Mouse (Mus musculus) right cerebral cortex, postnatal 10 days (tissue): ENCODE results near the gene Neurl4.
"Not testable (repeated sequence)": the region's sequence is repeated elsewhere in the genome, so short reads cannot be mapped to it uniquely, and the experiment has no call there.

Experiments
- DNase-seq, 2 experiments: peaks; one replicate each; pipeline ENCODE4 v3.0.0; 2021; ENCODE audit warnings: low spot score in 2 of 2

The Neurl4 gene

GRCm38 (mm10) chr11:69953267-69953915 is 52.5 kb downstream of the Neurl4 start:
- DNase-seq = no peak

DNA sequence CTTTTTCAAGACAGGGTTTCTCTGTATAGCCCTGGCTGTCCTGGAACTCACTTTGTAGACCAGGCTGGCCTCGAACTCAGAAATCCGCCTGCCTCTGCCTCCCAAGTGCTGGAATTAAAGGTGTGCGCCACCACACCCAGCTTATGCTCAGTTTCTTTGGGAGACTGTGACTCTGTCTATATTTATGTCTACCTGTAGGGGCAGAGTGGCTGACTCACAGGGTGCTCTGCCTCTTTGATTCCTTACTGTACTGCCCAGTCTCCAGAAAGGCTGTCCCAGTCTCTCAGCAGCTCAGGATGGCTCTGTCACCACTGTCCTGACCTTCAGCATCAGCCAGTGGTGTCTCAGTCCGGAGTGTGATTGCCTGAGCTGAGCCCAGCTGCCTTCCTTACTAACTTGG is 54.7 kb downstream of the Neurl4 start:
- DNase-seq = not testable (repeated sequence)

- DNase-seq = no peak
Observed at GRCm38 (mm10) chr11:69956218-69956617, 55.3 kb downstream of the Neurl4 start.

DNA sequence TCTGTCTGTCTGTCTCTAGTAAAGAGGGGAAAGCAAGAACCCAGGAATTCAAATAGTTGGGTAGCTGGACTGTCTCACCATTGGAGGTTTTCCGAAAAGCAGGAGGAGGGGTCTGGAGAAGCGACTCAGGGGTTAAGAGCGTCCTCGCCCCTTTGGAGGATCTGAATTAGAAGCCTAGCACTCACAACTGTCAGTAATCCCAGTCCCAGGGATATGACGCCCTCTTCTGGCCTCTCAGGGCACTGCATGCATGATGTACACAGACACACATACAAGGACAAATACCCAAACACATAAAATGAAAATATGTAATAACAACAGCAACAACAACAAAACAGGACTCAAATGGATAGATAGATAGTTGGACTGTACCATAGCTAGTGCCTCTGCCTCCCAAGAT is 59.7 kb downstream of the Neurl4 start:
- no peak for DNase-seq

DNA sequence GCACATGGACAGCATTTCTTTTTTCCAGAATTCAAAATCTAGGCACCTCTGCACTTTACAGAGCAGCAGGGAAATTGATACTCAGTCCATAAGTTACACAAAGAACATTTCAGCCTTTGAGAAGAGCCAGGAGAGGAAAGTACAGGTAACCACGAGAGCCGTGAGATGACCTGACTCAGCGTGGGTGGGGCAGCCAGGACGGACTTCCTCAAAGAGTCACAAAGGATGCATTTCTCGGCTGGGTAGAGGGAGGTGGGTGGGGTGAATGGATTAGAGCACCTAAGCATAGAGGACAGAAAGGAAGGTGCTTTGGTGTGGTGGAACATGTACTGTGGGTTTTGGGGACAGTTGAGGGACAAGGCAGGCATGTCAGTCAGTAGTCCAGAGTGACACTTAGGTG is 61.0 kb downstream of the Neurl4 start:
- DNase-seq = no peak
